18 mouse cellular contexts compared by ENCODE assay signal in the genomic region with DNA sequence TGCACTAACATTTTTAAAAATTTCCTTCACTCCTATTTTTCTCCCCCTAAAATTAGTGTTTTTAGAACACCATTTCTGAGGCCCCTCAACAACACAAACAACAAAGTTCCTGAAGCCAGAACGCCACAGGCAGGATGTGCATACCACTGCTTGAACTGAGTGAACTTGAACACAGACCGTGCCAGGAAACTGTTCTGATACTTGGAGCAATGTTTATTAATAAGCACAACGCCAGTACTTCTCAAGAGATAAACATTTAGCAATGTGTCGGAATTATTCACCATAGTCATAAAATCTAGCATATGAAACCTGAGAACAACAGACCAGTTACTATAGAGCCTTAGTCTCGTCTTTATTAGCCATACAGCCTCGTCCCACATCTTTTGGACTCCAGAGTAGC. TPM values are rescaled to one million over a fixed set of nuclear protein-coding genes. Genes with fewer than 3 reads are reported as not detected.
DNase-seq lines count a peak whose midpoint lies in the region; ATAC-seq and TF ChIP-seq lines count a peak whose summit lies in the region.
"Had no signal": no experiment of that assay in that cellular context is flagged by ENCODE, and none has a peak within 500 bp of the region (broad histone marks: within the 10 kb centered on the region; RNA-seq: fewer than 3 reads in every experiment).

No protein-coding gene starts in this region.

- H3K4me3 ChIP-seq in gastrocnemius, adult 2 months = no peak overlapping the region
- H3K4me3 ChIP-seq in liver, adult 2 months (ENCODE audit: insufficient read depth, low read depth, low read length) = no peak overlapping the region
- H3K4me3 ChIP-seq in liver, postnatal 0 days (ENCODE audit: low read depth, low read length) = no peak overlapping the region
- H3K4me3 ChIP-seq in lung, postnatal 0 days (ENCODE audit: low read depth, low read length) = no peak overlapping the region
- H3K4me3 ChIP-seq: embryonic facial prominence, embryonic 12.5 days; forebrain, embryonic 15.5 days; heart, embryonic 13.5 days; hindbrain, embryonic 15.5 days had no signal

- no peak overlapping the region for H3K4me2 ChIP-seq in liver, postnatal 0 days (ENCODE audit: low read depth, low read length)
- no peak overlapping the region for H3K4me2 ChIP-seq in lung, postnatal 0 days (replicated peaks; ENCODE audit: low read depth, low read length)
- H3K4me2 ChIP-seq: forebrain, embryonic 15.5 days; hindbrain, embryonic 15.5 days had no signal

- TF ChIP-seq EP300 in liver, postnatal 0 days (IDR thresholded peaks at IDR 0.05; ENCODE audit: low read depth) = no peak
- TF ChIP-seq EP300 in lung, postnatal 0 days (IDR thresholded peaks at IDR 0.05) = no peak

- intact Hi-C loops in gastrocnemius, adult 2 months (cut with DNase I) = no loop called here
- intact Hi-C loops in gastrocnemius, postnatal 14 days (cut with DNase I; ENCODE audit: low total_unique reads) = no loop called here

- no peak for DNase-seq in gastrocnemius, adult 2 months
- no peak for DNase-seq in gastrocnemius, postnatal 14 days
- DNase-seq in liver, adult 2 months (ENCODE audit: extremely low read depth, low read depth, low spot score) = peak; percentile 34
- no peak for DNase-seq in liver, postnatal 0 days
- peak; percentile 36 for DNase-seq in lung, postnatal 0 days (ENCODE audit: low spot score)
- no peak for DNase-seq in lung, postnatal 25 days (ENCODE audit: low spot score)
- no peak for DNase-seq in left cerebral cortex, adult 9 months (ENCODE audit: low spot score in 2 of 2)
- DNase-seq: cerebellum, adult 9-10 months had no signal

- no peak overlapping the region for H3K9ac ChIP-seq in liver, adult 2 months (ENCODE audit: low read depth, low read length)
- H3K9ac ChIP-seq in liver, postnatal 0 days (replicated peaks) = no peak overlapping the region
- no peak overlapping the region for H3K9ac ChIP-seq in lung, postnatal 0 days (replicated peaks; ENCODE audit: low read depth)
- H3K9ac ChIP-seq: embryonic facial prominence, embryonic 12.5 days; forebrain, embryonic 15.5 days; heart, embryonic 13.5 days; hindbrain, embryonic 15.5 days had no signal

- TF ChIP-seq CTCF in gastrocnemius, adult 2 months (IDR thresholded peaks at IDR 0.05) = no peak
- TF ChIP-seq CTCF in liver, adult 2 months (IDR thresholded peaks at IDR 0.05; ENCODE audit: low read depth, low read length) = no peak
- no peak for TF ChIP-seq CTCF in liver, postnatal 0 days (IDR thresholded peaks at IDR 0.05; ENCODE audit: low read depth)
- no peak for TF ChIP-seq CTCF in lung, postnatal 0 days (IDR thresholded peaks at IDR 0.05)

- no peak for TF ChIP-seq POLR2A in liver, adult 2 months (IDR thresholded peaks at IDR 0.05; ENCODE audit: extremely low read depth, insufficient read depth, low read length)

- H3K79me2 ChIP-seq in liver, adult 2 months (ENCODE audit: control insufficient read depth, insufficient read depth, low read length) = no peaks in the 10 kb centered on the region

- WGBS in liver, adult 2 months = 69% methylated on average over 6 of the region's 6 CpGs
- WGBS in liver, postnatal 0 days (ENCODE audit: insufficient replicate concordance) = 48% methylated on average over 6 of the region's 6 CpGs
- WGBS in lung, postnatal 0 days = 38% methylated on average over 6 of the region's 6 CpGs

- H3K4me1 ChIP-seq in liver, adult 2 months (ENCODE audit: control insufficient read depth, insufficient read depth, low read length) = no peaks in the 10 kb centered on the region
- H3K4me1 ChIP-seq in liver, postnatal 0 days (ENCODE audit: insufficient read depth) = no peaks in the 10 kb centered on the region; the same call in 1 of the 2 replicates
- 0 out of 2 replicates have a peak, but pooled peaks cover 5% of the 10 kb centered on the region for H3K4me1 ChIP-seq in lung, postnatal 0 days (ENCODE audit: insufficient read depth, low read depth, low read length)
- H3K4me1 ChIP-seq: embryonic facial prominence, embryonic 12.5 days; forebrain, embryonic 15.5 days; hindbrain, embryonic 15.5 days had no signal

- no peaks in the 10 kb centered on the region for H3K27me3 ChIP-seq in liver, adult 2 months (ENCODE audit: control insufficient read depth, insufficient read depth, low read length)
- no peaks in the 10 kb centered on the region for H3K27me3 ChIP-seq in liver, postnatal 0 days (ENCODE audit: insufficient read depth, low read length)
- no peaks in the 10 kb centered on the region for H3K27me3 ChIP-seq in lung, postnatal 0 days (replicated peaks; ENCODE audit: insufficient read depth, low read length)
- H3K27me3 ChIP-seq: embryonic facial prominence, embryonic 12.5 days; forebrain, embryonic 15.5 days; heart, embryonic 13.5 days; hindbrain, embryonic 15.5 days; Patski had no signal

- H3K27ac ChIP-seq in gastrocnemius, adult 2 months = peak overlapping the region; percentile 51; the same call in 1 of the 2 replicates
- no peak overlapping the region for H3K27ac ChIP-seq in liver, adult 2 months (replicated peaks; ENCODE audit: insufficient read depth, low read depth, low read length)
- no peak overlapping the region for H3K27ac ChIP-seq in liver, postnatal 0 days (ENCODE audit: low read depth)
- H3K27ac ChIP-seq in lung, postnatal 0 days (ENCODE audit: low read length) = no peak overlapping the region; the same call in 1 of the 2 replicates
- H3K27ac ChIP-seq: embryonic facial prominence, embryonic 12.5 days; forebrain, embryonic 15.5 days; heart, embryonic 13.5 days; hindbrain, embryonic 15.5 days had no signal

- no peak for ATAC-seq in liver, postnatal 0 days
- no peak for ATAC-seq in lung, postnatal 0 days

- H3K36me3 ChIP-seq in liver, adult 2 months (ENCODE audit: control insufficient read depth, insufficient read depth, low read length) = peaks cover 3% of the 10 kb centered on the region
- H3K36me3 ChIP-seq in liver, postnatal 0 days (replicated peaks; ENCODE audit: insufficient read depth, low read length) = no peaks in the 10 kb centered on the region
- no peaks in the 10 kb centered on the region for H3K36me3 ChIP-seq in lung, postnatal 0 days (ENCODE audit: insufficient read depth, low read length)
- H3K36me3 ChIP-seq: embryonic facial prominence, embryonic 12.5 days; forebrain, embryonic 15.5 days; heart, embryonic 13.5 days; hindbrain, embryonic 15.5 days had no signal

- H3K9me3 ChIP-seq in liver, postnatal 0 days (ENCODE audit: low read length) = no peaks in the 10 kb centered on the region
- no peaks in the 10 kb centered on the region for H3K9me3 ChIP-seq in lung, postnatal 0 days (ENCODE audit: low read length)
- H3K9me3 ChIP-seq: embryonic facial prominence, embryonic 12.5 days; forebrain, embryonic 15.5 days; heart, embryonic 13.5 days; hindbrain, embryonic 15.5 days had no signal

RNA-seq across cellular contexts. Expression of a gene that starts 0.6 kb away (rescaled TPM):
- total RNA-seq in gastrocnemius, adult 2 months (2021) = not detected
- total RNA-seq in gastrocnemius, postnatal 14 days (2021) = under 1 TPM in 1 of 2 experiments, not detected in 1; 0.23 TPM
- total RNA-seq in liver, adult 2 months (2014; rRNA removed) = not detected in 2 replicates
- not detected in 2 replicates for polyA plus RNA-seq in liver, adult 2 months (2012; rRNA removed)
- not detected in 2 replicates for polyA plus RNA-seq in liver, postnatal 0 days (2015; fragmentation: Nextera tagmentation; extraction: Ambion mirVana)
- 3.2 and 3.8 TPM in 2 replicates for polyA plus RNA-seq in lung, postnatal 0 days (2015; fragmentation: Nextera tagmentation; extraction: Ambion mirVana)
- total RNA-seq: adrenal gland, adult 18-20 months; adrenal gland, postnatal 14 days; heart, adult 8-10 months; heart, postnatal 36 days; MEL had no signal
- polyA plus RNA-seq: heart, embryonic 13.5 days; Patski had no signal

RNA-seq across cellular contexts. Expression of a gene that starts 24.7 kb away (rescaled TPM):
- total RNA-seq in gastrocnemius, adult 2 months (2021) = 1 to 10 TPM; 7.6 to 9.1 TPM
- 1 to 10 TPM; 4.5 to 7.0 TPM for total RNA-seq in gastrocnemius, postnatal 14 days (2021)
- total RNA-seq in liver, adult 2 months (2014; rRNA removed) = 19.7 and 20.9 TPM in 2 replicates
- polyA plus RNA-seq in liver, adult 2 months (2012; rRNA removed) = 20.5 and 21.7 TPM in 2 replicates
- polyA plus RNA-seq in liver, postnatal 0 days (2015; fragmentation: Nextera tagmentation; extraction: Ambion mirVana) = 9.0 and 14.6 TPM in 2 replicates
- polyA plus RNA-seq in lung, postnatal 0 days (2015; fragmentation: Nextera tagmentation; extraction: Ambion mirVana) = 10.6 and 12.9 TPM in 2 replicates

Comparison
In these comparisons a context has a peak if more than half of its experiments do, and no peak if none do; other contexts are left out.
1. DNase-seq: peak in liver, adult 2 months (single experiment) and lung, postnatal 0 days (single experiment); none in gastrocnemius, adult 2 months (single experiment), gastrocnemius, postnatal 14 days (single experiment), liver, postnatal 0 days (single experiment), lung, postnatal 25 days (single experiment) and left cerebral cortex, adult 9 months (0 of 2).